Mouse (Mus musculus) neural tube, embryonic 13.5 days (tissue): Measurements from ENCODE around the gene Rims1. TPM values are rescaled to one million over a fixed set of nuclear protein-coding genes. Genes with fewer than 3 reads are reported as not detected.

ENCODE experiments used
- ATAC-seq: fragments of 200-750 bp; cut with Nextera tagmentation; 2 replicates; pipeline ENCODE4 v1.8.0; 2017; ENCODE audit warnings: low read depth, mild to moderate bottlenecking, moderate TSS enrichment, moderate library complexity
- H3K27ac ChIP-seq: fragments of 300-500 bp; sonication (generic); replicated peaks from 2 replicates; pipeline ENCODE4 v1.5.1; 2015; ENCODE audit warnings: moderate library complexity, mild to moderate bottlenecking, inconsistent platforms
- H3K27me3 ChIP-seq: fragments of 300-500 bp; sonication (generic); 2 replicates; pipeline ENCODE4 v1.6.1; 2015; ENCODE audit warnings: mild to moderate bottlenecking, inconsistent platforms
- H3K36me3 ChIP-seq: fragments of 300-500 bp; sonication (generic); 2 replicates; pipeline ENCODE4 v1.6.1; 2015; ENCODE audit warnings: mild to moderate bottlenecking, inconsistent platforms
- H3K4me1 ChIP-seq: fragments of 300-500 bp; sonication (generic); replicated peaks from 2 replicates; pipeline ENCODE4 v1.6.1; 2015; ENCODE audit warnings: inconsistent platforms
- H3K4me2 ChIP-seq: fragments of 300-500 bp; sonication (generic); 2 replicates; pipeline ENCODE4 v1.6.1; 2015; ENCODE audit warnings: inconsistent platforms, mild to moderate bottlenecking, moderate library complexity
- H3K4me3 ChIP-seq: fragments of 300-500 bp; sonication (generic); 2 replicates; pipeline ENCODE4 v1.5.1; 2015; ENCODE audit warnings: mild to moderate bottlenecking, inconsistent platforms
- H3K9ac ChIP-seq: fragments of 300-500 bp; sonication (generic); 2 replicates; pipeline ENCODE4 v1.6.1; 2015; ENCODE audit warnings: moderate library complexity, mild to moderate bottlenecking, inconsistent platforms
- H3K9me3 ChIP-seq: fragments of 300-500 bp; sonication (generic); 2 replicates; pipeline ENCODE4 v1.6.1; 2016; ENCODE audit warnings: inconsistent platforms
- WGBS: fragments of 180-500 bp; shearing (Covaris S2); methylation state at CpG from one replicate; pipeline ENCODE4 v1.1.7; 2015; 5-methylcytosine and 5-hydroxymethylcytosine counted together
- polyA plus RNA-seq: library from polyadenylated mRNA; unstranded; fragments of >200 nt; fragmentation: Nextera tagmentation; extraction: Ambion mirVana; gene quantifications from 2 replicates; pipeline ENCODE4 v1.2.1, GENCODE M21; 2015

Rims1 gene
- polyA plus RNA-seq, 1 experiment from 2014 or later: 13.0 TPM

DNA sequence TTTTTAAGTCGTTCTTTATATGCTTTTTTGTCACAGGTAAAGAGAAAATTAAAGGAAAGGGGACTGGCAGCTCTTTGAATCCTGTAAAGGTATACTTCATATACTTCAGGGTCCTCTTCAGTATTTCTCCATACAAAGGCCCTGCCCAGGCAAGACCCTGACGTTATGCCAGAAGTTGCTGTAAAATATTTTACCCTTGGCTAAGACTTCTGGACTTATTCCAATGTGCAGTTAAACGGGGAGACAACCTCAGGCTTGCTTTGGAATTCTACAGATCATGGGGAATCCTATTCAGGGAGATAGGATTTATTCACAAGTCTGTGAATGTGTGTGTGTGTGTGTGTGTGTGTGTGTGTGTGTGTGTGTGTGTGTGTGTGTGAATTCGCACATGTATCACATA is 270.7 kb downstream of the Rims1 start:
- H3K4me1 ChIP-seq: peaks cover 5% of the 10 kb centered on the region; the same call in 1 of the 2 replicates
- WGBS: 57% methylated on average over 4 of the region's 4 CpGs
- no peak overlapping the region for H3K27ac ChIP-seq
- no peak for ATAC-seq
- H3K4me3 ChIP-seq: no peak overlapping the region
- H3K36me3 ChIP-seq: no peaks in the 10 kb centered on the region
- no peak overlapping the region for H3K9ac ChIP-seq
- H3K27me3 ChIP-seq: peaks cover 39% of the 10 kb centered on the region
- no peak overlapping the region for H3K4me2 ChIP-seq
- no peaks in the 10 kb centered on the region for H3K9me3 ChIP-seq

- peak; percentile 92 for ATAC-seq
- no peaks in the 10 kb centered on the region for H3K9me3 ChIP-seq
- WGBS: under 1% methylated on average over 95 of the region's 112 CpGs
Observed at GRCm38 (mm10) chr1:22533146-22534096, 272.4 kb downstream of the Rims1 start.

GRCm38 (mm10) chr1:22515103-22515502 is 290.7 kb downstream of the Rims1 start:
- 95% methylated on average over 4 of the region's 4 CpGs for WGBS
- Histone ChIP-seq H3K36me3 (no peaks in the 10 kb centered on the region), H3K4me2 (no peak overlapping the region), H3K27me3 (no peaks in the 10 kb centered on the region), H3K4me1 (no peaks in the 10 kb centered on the region), H3K9ac (no peak overlapping the region), H3K4me3 (no peak overlapping the region), H3K9me3 (no peaks in the 10 kb centered on the region), H3K27ac (no peak overlapping the region)
- no peak for ATAC-seq

More at GRCm38 (mm10) chr1:22533146-22534096, 272.4 kb downstream of the Rims1 start:
- Histone ChIP-seq H3K36me3 (no peaks in the 10 kb centered on the region), H3K4me1 (peaks cover 5% of the 10 kb centered on the region; the same call in 1 of the 2 replicates), H3K9ac (peak overlapping the region; percentile 75), H3K27me3 (peaks cover 39% of the 10 kb centered on the region), H3K4me2 (peak overlapping the region; percentile 78), H3K4me3 (peak overlapping the region; percentile 63), H3K27ac (peak overlapping the region; percentile 82)

DNA sequence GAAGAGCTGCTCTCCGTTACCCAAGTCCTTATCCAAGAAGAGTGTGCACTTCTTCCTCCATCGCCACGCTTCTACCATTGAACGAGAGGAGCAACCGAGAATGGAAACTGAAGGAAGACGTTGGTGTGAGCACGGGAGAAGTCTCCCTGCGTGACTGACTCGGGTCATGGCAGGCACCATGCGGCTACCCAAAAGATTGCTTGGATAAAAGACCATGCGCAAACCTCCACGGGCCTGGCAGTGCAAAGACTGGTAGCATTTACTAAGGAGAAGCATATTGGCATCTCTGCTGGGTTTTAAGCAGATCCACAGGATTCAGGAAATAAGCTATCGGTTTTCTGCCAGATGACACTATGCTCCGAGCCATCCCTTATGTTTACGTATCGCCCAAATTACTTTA is 293.4 kb downstream of the Rims1 start:
- ATAC-seq: no peak
- Histone ChIP-seq H3K9me3 (no peaks in the 10 kb centered on the region), H3K4me2 (no peak overlapping the region), H3K27ac (no peak overlapping the region), H3K4me1 (peaks cover 12% of the 10 kb centered on the region), H3K4me3 (no peak overlapping the region), H3K9ac (no peak overlapping the region), H3K27me3 (no peaks in the 10 kb centered on the region), H3K36me3 (no peaks in the 10 kb centered on the region)
- 76% methylated on average over 16 of the region's 16 CpGs for WGBS

DNA sequence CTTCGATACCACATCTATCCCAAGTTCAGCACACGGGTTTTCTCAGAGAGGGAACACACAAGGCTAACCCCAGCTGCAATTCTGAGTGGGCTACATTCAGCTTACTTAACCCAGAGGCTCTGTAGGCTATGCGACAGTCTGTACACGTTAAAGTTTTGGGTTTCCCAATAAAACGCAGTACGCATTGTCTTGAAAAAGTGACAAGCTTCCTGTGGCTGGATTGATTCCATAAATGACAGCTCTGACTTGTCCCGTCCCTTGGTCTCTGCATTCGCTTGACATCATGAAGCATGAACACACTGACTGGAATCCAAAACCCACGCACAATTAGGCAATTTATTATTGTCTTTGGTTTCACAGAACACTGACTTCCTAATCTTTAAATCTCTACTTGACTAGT is 294.2 kb downstream of the Rims1 start:
- H3K4me1 ChIP-seq: peaks cover 12% of the 10 kb centered on the region
- WGBS: 84% methylated on average over 9 of the region's 9 CpGs
- no peak overlapping the region for H3K27ac ChIP-seq

DNA sequence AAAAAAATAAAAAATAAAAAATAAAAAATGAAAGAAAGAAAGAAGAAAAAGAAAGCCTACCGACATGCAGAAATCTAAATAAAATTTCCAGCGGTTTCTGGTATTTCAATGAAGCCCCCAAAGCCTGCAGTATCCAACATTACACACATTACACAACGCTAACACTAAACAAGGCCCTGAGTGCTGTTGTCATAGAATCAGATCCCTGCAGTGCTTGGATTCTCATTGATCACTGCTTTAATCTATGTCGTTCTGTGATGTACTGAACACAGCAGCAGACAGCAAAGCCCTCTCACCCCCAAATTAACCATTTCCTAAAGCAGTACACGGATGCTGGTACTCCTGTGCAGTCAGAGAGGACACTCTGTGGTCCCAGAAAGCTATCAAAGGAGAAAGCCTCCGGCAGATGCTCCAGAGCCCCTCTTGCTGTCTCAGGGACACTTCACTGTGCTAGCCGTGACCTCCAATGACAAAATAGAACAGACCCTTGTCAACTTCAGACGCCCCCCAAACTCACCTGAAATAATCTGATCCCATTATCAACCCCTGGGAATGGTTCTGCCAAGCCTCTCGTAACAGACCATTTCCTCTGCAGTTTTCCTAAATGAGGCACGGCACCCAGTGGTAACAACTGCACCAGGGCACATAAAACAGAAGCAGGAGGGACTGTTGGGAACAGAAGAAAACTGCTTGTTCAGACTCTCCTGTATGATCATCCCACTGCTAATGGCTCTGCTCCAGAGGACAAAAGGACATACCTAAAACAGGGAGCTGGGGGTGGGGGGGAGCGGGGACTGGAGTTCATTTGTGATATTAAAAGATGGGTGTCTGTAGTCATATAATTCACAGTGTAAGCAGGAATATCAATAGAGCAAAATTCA is 296.8 kb downstream of the Rims1 start:
- Histone ChIP-seq H3K4me3 (no peak overlapping the region), H3K4me2 (0 out of 2 replicates have a peak overlapping the region, but pooled peaks have one; percentile 16)
- ATAC-seq: peak; percentile 30; the same call in 1 of the 2 replicates

More for the DNA sequence above, 294.2 kb downstream of the Rims1 start:
- Histone ChIP-seq H3K4me2 (no peak overlapping the region), H3K9ac (no peak overlapping the region), H3K36me3 (no peaks in the 10 kb centered on the region), H3K27me3 (no peaks in the 10 kb centered on the region), H3K4me3 (no peak overlapping the region), H3K9me3 (no peaks in the 10 kb centered on the region)
- ATAC-seq: no peak

GRCm38 (mm10) chr1:22487270-22487864 is 318.4 kb downstream of the Rims1 start:
- peak; percentile 63 for ATAC-seq
- WGBS: 48% methylated on average over 7 of the region's 7 CpGs
- no peak overlapping the region for H3K4me3 ChIP-seq

More for the DNA sequence above, 296.8 kb downstream of the Rims1 start:
- no peaks in the 10 kb centered on the region for H3K36me3 ChIP-seq
- H3K4me1 ChIP-seq: peaks cover 12% of the 10 kb centered on the region
- H3K27ac ChIP-seq: peak overlapping the region; percentile 42; the same call in 1 of the 2 replicates
- 54% methylated on average over 11 of the region's 11 CpGs for WGBS
- H3K9me3 ChIP-seq: no peaks in the 10 kb centered on the region
- 0 out of 2 replicates have a peak overlapping the region, but pooled peaks have one; percentile 17 for H3K9ac ChIP-seq
- H3K27me3 ChIP-seq: no peaks in the 10 kb centered on the region

DNA sequence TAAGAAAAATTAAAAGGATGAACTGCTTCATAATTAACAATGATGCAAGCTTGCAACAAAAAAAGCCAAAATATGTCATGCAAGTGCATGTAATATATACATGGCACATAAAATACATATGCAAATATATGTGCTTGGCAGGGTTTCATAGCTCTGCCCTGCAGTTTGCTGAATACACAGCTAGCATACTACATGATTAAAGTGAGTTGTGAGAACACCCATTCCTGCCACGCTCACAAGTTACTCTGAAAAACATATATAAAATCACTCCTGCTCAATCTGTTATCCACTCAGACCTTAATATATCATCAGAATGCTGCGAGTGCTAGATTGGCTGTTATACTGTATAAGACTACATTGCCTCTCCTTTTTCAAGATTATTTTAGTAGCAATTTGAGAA is 329.6 kb downstream of the Rims1 start:
- H3K27me3 ChIP-seq: no peaks in the 10 kb centered on the region
- no peaks in the 10 kb centered on the region; the same call in 1 of the 2 replicates for H3K4me1 ChIP-seq
- no peak overlapping the region for H3K4me2 ChIP-seq
- no peak overlapping the region for H3K27ac ChIP-seq
- no peaks in the 10 kb centered on the region for H3K9me3 ChIP-seq
- H3K4me3 ChIP-seq: no peak overlapping the region
- WGBS: 76% methylated on average over 2 of the region's 2 CpGs
- H3K9ac ChIP-seq: no peak overlapping the region
- no peak for ATAC-seq
- H3K36me3 ChIP-seq: peaks cover 4% of the 10 kb centered on the region; the same call in 1 of the 2 replicates

More at GRCm38 (mm10) chr1:22487270-22487864, 318.4 kb downstream of the Rims1 start:
- no peak overlapping the region for H3K27ac ChIP-seq
- no peaks in the 10 kb centered on the region for H3K27me3 ChIP-seq
- H3K36me3 ChIP-seq: no peaks in the 10 kb centered on the region
- H3K4me1 ChIP-seq: no peaks in the 10 kb centered on the region
- H3K4me2 ChIP-seq: no peak overlapping the region
- no peaks in the 10 kb centered on the region for H3K9me3 ChIP-seq
- H3K9ac ChIP-seq: no peak overlapping the region

DNA sequence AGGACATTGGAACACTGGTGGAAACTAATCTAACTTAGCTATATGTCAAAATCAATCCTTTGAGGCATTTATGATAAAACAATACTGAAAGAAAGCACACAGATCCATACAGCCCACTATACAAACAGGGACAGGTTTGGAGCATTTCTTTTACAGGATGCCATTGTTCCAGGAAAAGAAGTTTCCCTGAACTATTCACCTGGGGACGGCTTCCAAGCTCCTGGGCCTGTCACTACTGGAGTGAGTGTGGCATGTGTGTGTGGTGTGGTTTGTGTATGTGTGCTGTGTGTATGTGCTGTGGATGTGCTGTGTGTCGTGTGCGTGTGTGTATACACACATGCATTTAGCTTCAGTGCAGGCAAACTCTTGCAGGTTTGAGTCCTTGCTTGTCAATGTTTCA is 338.8 kb downstream of the Rims1 start:
- no peaks in the 10 kb centered on the region for H3K9me3 ChIP-seq
- H3K27me3 ChIP-seq: no peaks in the 10 kb centered on the region
- ATAC-seq: no peak
- H3K4me1 ChIP-seq: no peaks in the 10 kb centered on the region
- no peak overlapping the region for H3K9ac ChIP-seq
- 82% methylated on average over 3 of the region's 3 CpGs for WGBS
- no peak overlapping the region for H3K27ac ChIP-seq
- H3K36me3 ChIP-seq: no peaks in the 10 kb centered on the region
- no peak overlapping the region for H3K4me3 ChIP-seq
- H3K4me2 ChIP-seq: no peak overlapping the region

DNA sequence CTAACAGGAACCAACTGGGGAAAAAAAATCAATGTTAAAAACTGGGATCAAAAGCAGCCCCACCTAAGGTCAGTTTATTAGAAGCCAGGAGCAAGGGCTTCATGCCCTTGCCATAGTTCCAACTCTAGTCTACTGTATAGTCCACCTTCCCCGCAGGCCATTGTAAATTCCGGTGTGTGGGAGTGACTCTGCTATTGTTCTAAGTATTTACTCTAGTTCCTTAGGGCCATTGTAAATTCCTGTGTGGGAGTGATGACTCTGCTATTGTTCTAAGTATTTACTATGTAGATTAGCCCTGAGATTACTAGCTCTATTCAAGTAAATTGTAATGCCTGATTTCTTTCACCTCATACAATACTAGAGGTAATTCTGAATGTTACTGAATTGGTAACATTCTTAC is 339.2 kb downstream of the Rims1 start:
- ATAC-seq: no peak
- Histone ChIP-seq H3K9me3 (no peaks in the 10 kb centered on the region), H3K36me3 (no peaks in the 10 kb centered on the region), H3K27me3 (no peaks in the 10 kb centered on the region), H3K9ac (no peak overlapping the region), H3K4me1 (no peaks in the 10 kb centered on the region), H3K4me3 (no peak overlapping the region), H3K4me2 (no peak overlapping the region), H3K27ac (no peak overlapping the region)
- whole genome bisulfite sequencing: 10% methylated on average over 2 of the region's 2 CpGs

- no peak for ATAC-seq
- H3K4me1 ChIP-seq: no peaks in the 10 kb centered on the region
- no peaks in the 10 kb centered on the region for H3K27me3 ChIP-seq
- H3K4me3 ChIP-seq: no peak overlapping the region
- H3K36me3 ChIP-seq: no peaks in the 10 kb centered on the region
- no peak overlapping the region for H3K27ac ChIP-seq
- no peak overlapping the region for H3K9ac ChIP-seq
- H3K4me2 ChIP-seq: no peak overlapping the region
- no peaks in the 10 kb centered on the region for H3K9me3 ChIP-seq
- WGBS: 86% methylated on average over 2 of the region's 2 CpGs
Observed at GRCm38 (mm10) chr1:22424020-22424419, 381.8 kb downstream of the Rims1 start.
